25 mouse cellular contexts compared by ENCODE assay signal in the genomic region with DNA sequence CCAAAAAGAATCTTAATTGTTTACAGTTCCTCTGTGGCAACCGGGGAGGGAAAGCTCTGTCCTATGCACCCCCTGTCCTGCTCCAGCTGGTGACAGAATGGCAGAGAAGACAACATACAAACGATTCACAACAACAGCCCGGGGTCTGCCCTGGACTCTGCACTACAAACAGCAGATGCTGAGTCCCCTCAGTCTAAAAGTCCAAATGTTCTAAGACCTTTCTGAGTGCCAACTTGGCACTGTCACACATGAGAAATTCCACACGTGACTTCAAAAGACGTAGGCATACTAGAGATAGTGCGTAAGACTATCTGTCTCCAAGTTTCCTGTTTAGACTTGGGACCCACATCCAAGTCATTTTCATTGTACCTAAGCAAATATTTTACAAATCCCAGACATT. TPM values are rescaled to one million over a fixed set of nuclear protein-coding genes. Genes with fewer than 3 reads are reported as not detected.
DNase-seq lines count a peak whose midpoint lies in the region; ATAC-seq and TF ChIP-seq lines count a peak whose summit lies in the region.
"Had no signal": no experiment of that assay in that cellular context is flagged by ENCODE, and none has a peak within 500 bp of the region (broad histone marks: within the 10 kb centered on the region; RNA-seq: fewer than 3 reads in every experiment).

No protein-coding gene starts in this region.

- WGBS in forebrain, embryonic 15.5 days = 71% methylated on average over 6 of the region's 6 CpGs
- WGBS in forebrain, embryonic 10.5 days = 92% methylated on average over 6 of the region's 6 CpGs
- 54% methylated on average over 6 of the region's 6 CpGs for WGBS in kidney, adult 2 months
- 70% methylated on average over 6 of the region's 6 CpGs for WGBS in kidney, postnatal 0 days

- no peaks in the 10 kb centered on the region for H3K27me3 ChIP-seq in forebrain, embryonic 15.5 days
- H3K27me3 ChIP-seq in forebrain, embryonic 10.5 days (ENCODE audit: poor library complexity, severe bottlenecking) = no peaks in the 10 kb centered on the region
- no peaks in the 10 kb centered on the region for H3K27me3 ChIP-seq in kidney, adult 2 months (replicated peaks; ENCODE audit: control insufficient read depth, insufficient read depth, low read length)
- no peaks in the 10 kb centered on the region for H3K27me3 ChIP-seq in kidney, postnatal 0 days (ENCODE audit: insufficient read depth, low read length)
- H3K27me3 ChIP-seq: embryonic facial prominence, embryonic 12.5 days; hindbrain, embryonic 15.5 days; liver, embryonic 12.5 days; neural tube, embryonic 15.5 days; stomach, embryonic 15.5 days had no signal

- no peak for TF ChIP-seq CTCF in kidney, adult 2 months (conservative IDR thresholded peaks at IDR 0.05; ENCODE audit: insufficient read depth, insufficient read length, low read depth, low read length)
- no peak for TF ChIP-seq CTCF in brain, embryonic 14.5 days (IDR thresholded peaks at IDR 0.05; ENCODE audit: borderline replicate concordance, extremely low read depth, insufficient read depth, insufficient read length)
- no peak for TF ChIP-seq CTCF in kidney, postnatal 0 days (IDR thresholded peaks at IDR 0.05; ENCODE audit: low read depth)

- no peak overlapping the region for H3K9ac ChIP-seq in forebrain, embryonic 15.5 days (replicated peaks)
- H3K9ac ChIP-seq in kidney, postnatal 0 days (ENCODE audit: low read depth, low read length) = no peak overlapping the region
- H3K9ac ChIP-seq: embryonic facial prominence, embryonic 12.5 days; hindbrain, embryonic 15.5 days; liver, embryonic 12.5 days; liver, postnatal 0 days; neural tube, embryonic 15.5 days; stomach, embryonic 15.5 days had no signal

- H3K9me3 ChIP-seq in forebrain, embryonic 15.5 days = no peaks in the 10 kb centered on the region
- no peaks in the 10 kb centered on the region for H3K9me3 ChIP-seq in forebrain, embryonic 10.5 days
- no peaks in the 10 kb centered on the region for H3K9me3 ChIP-seq in kidney, postnatal 0 days (replicated peaks; ENCODE audit: low read length)
- H3K9me3 ChIP-seq: embryonic facial prominence, embryonic 12.5 days; G1E; hindbrain, embryonic 15.5 days; liver, embryonic 12.5 days; neural tube, embryonic 15.5 days; stomach, embryonic 15.5 days had no signal

- no peak for TF ChIP-seq POLR2A in kidney, adult 2 months (IDR thresholded peaks at IDR 0.05; ENCODE audit: low read depth, low read length)
- TF ChIP-seq POLR2A in brain, embryonic 14.5 days (IDR thresholded peaks at IDR 0.05; ENCODE audit: borderline replicate concordance, extremely low read depth, insufficient read depth, insufficient read length, poor library complexity, severe bottlenecking) = no peak

- H3K4me3 ChIP-seq in forebrain, embryonic 15.5 days = no peak overlapping the region
- no peak overlapping the region for H3K4me3 ChIP-seq in forebrain, embryonic 10.5 days
- no peak overlapping the region for H3K4me3 ChIP-seq in kidney, adult 2 months (ENCODE audit: insufficient read depth, low read depth, low read length)
- no peak overlapping the region for H3K4me3 ChIP-seq in kidney, postnatal 0 days (replicated peaks; ENCODE audit: low read depth, low read length)
- H3K4me3 ChIP-seq: embryonic facial prominence, embryonic 12.5 days; hindbrain, embryonic 15.5 days; liver, embryonic 12.5 days; neural tube, embryonic 15.5 days; stomach, embryonic 15.5 days had no signal

- 0 out of 2 replicates have a peak, but pooled peaks have one; percentile 20 for ATAC-seq in forebrain, embryonic 15.5 days (replicated peaks)
- ATAC-seq in kidney, postnatal 0 days (replicated peaks; ENCODE audit: low FRiP score, low read depth) = peak; percentile 81
- ATAC-seq: liver, embryonic 12.5 days; liver, postnatal 0 days had no signal

- no peak for DNase-seq in forebrain, embryonic 10.5 days (ENCODE audit: extremely low spot score, low spot score)
- peak; percentile 59 for DNase-seq in kidney, adult 2 months
- no peak for DNase-seq in kidney, postnatal 10 days
- DNase-seq in brain, embryonic 14.5 days (ENCODE audit: low read depth) = peak; percentile 12
- no peak for DNase-seq in kidney, postnatal 0 days (ENCODE audit: low spot score)
- no peak for DNase-seq in adrenal gland, postnatal 25 days
- no peak for DNase-seq in right cerebral cortex, postnatal 10 days (ENCODE audit: low spot score in 2 of 2)
- DNase-seq: adrenal gland, adult 8-10 months; cerebellum, adult 11 months; cerebellum, adult 9-10 months; embryo, embryonic 11 days; gastrocnemius, postnatal 36 days; layer of hippocampus, postnatal 36 days; liver, postnatal 0 days; retina, postnatal 1 day; right cerebral cortex, postnatal 25 days had no signal

- H3K4me1 ChIP-seq in forebrain, embryonic 15.5 days = peaks cover 6% of the 10 kb centered on the region; the same call in 1 of the 2 replicates
- H3K4me1 ChIP-seq in forebrain, embryonic 10.5 days = no peaks in the 10 kb centered on the region
- 0 out of 2 replicates have a peak, but pooled peaks cover 4% of the 10 kb centered on the region for H3K4me1 ChIP-seq in kidney, adult 2 months (ENCODE audit: control insufficient read depth, insufficient read depth, low read length)
- no peaks in the 10 kb centered on the region for H3K4me1 ChIP-seq in kidney, postnatal 0 days (replicated peaks; ENCODE audit: insufficient read depth, low read length)
- H3K4me1 ChIP-seq: embryonic facial prominence, embryonic 12.5 days; liver, embryonic 12.5 days; neural tube, embryonic 15.5 days; stomach, embryonic 15.5 days had no signal

- H3K4me2 ChIP-seq in forebrain, embryonic 15.5 days (replicated peaks) = no peak overlapping the region
- no peak overlapping the region for H3K4me2 ChIP-seq in kidney, postnatal 0 days (ENCODE audit: low read length)
- H3K4me2 ChIP-seq: embryonic facial prominence, embryonic 12.5 days; heart, embryonic 11.5 days; hindbrain, embryonic 15.5 days; liver, embryonic 12.5 days; neural tube, embryonic 15.5 days; stomach, embryonic 15.5 days had no signal

- H3K36me3 ChIP-seq in forebrain, embryonic 15.5 days = peaks cover 35% of the 10 kb centered on the region
- H3K36me3 ChIP-seq in forebrain, embryonic 10.5 days (replicated peaks) = peaks cover 85% of the 10 kb centered on the region
- no peaks in the 10 kb centered on the region for H3K36me3 ChIP-seq in kidney, adult 2 months (ENCODE audit: control insufficient read depth, insufficient read depth, low read length)
- peaks cover 31% of the 10 kb centered on the region; the same call in 1 of the 2 replicates for H3K36me3 ChIP-seq in kidney, postnatal 0 days (ENCODE audit: insufficient read depth, low read length)

- no peak overlapping the region for H3K27ac ChIP-seq in forebrain, embryonic 15.5 days (replicated peaks)
- H3K27ac ChIP-seq in forebrain, embryonic 10.5 days = no peak overlapping the region
- H3K27ac ChIP-seq in kidney, adult 2 months (ENCODE audit: insufficient read depth, low read depth, low read length) = no peak overlapping the region
- H3K27ac ChIP-seq in kidney, postnatal 0 days = no peak overlapping the region
- H3K27ac ChIP-seq: embryonic facial prominence, embryonic 12.5 days; hindbrain, embryonic 15.5 days; liver, embryonic 12.5 days; neural tube, embryonic 15.5 days; stomach, embryonic 15.5 days had no signal

RNA-seq across cellular contexts. Expression of a gene that starts 16.7 kb away (rescaled TPM):
- 71.7 and 77.0 TPM in 2 replicates for polyA plus RNA-seq in forebrain, embryonic 15.5 days (2015; fragmentation: Nextera tagmentation; extraction: Ambion mirVana)
- polyA plus RNA-seq in forebrain, embryonic 10.5 days (2016; fragmentation: Nextera tagmentation; extraction: Ambion mirVana) = 24.8 and 26.4 TPM in 2 replicates
- 22.9 and 24.9 TPM in 2 replicates for polyA plus RNA-seq in kidney, adult 2 months (2012; rRNA removed)
- polyA plus RNA-seq in brain, embryonic 14.5 days (2012; rRNA removed) = 98.7 and 107 TPM in 2 replicates
- 46.3 and 51.0 TPM in 2 replicates for polyA plus RNA-seq in kidney, postnatal 0 days (2015; fragmentation: Nextera tagmentation; extraction: Ambion mirVana)
- 84.6 and 98.9 TPM in 2 replicates for total RNA-seq in adrenal gland, postnatal 25 days (2021)

RNA-seq across cellular contexts. Expression of a gene that starts 53.3 kb away (rescaled TPM):
- polyA plus RNA-seq in forebrain, embryonic 15.5 days (2015; fragmentation: Nextera tagmentation; extraction: Ambion mirVana) = 33.5 and 35.5 TPM in 2 replicates
- polyA plus RNA-seq in forebrain, embryonic 10.5 days (2016; fragmentation: Nextera tagmentation; extraction: Ambion mirVana) = 25.5 and 28.4 TPM in 2 replicates
- 3.5 and 4.4 TPM in 2 replicates for polyA plus RNA-seq in kidney, adult 2 months (2012; rRNA removed)
- 18.8 and 34.8 TPM in 2 replicates for polyA plus RNA-seq in brain, embryonic 14.5 days (2012; rRNA removed)
- polyA plus RNA-seq in kidney, postnatal 0 days (2015; fragmentation: Nextera tagmentation; extraction: Ambion mirVana) = 3.5 and 3.6 TPM in 2 replicates
- 13.4 and 14.7 TPM in 2 replicates for total RNA-seq in adrenal gland, postnatal 25 days (2021)
- total RNA-seq: hematopoietic stem cell, adult 5-6 weeks had no signal
- polyA plus RNA-seq: G1E had no signal

Comparison
In these comparisons a context has a peak if more than half of its experiments do, and no peak if none do; other contexts are left out.
1. DNase-seq: peak in kidney, adult 2 months (single experiment) and brain, embryonic 14.5 days (single experiment); none in forebrain, embryonic 10.5 days (single experiment), kidney, postnatal 10 days (single experiment), kidney, postnatal 0 days (single experiment), adrenal gland, postnatal 25 days (single experiment) and right cerebral cortex, postnatal 10 days (0 of 2).